Mouse (Mus musculus): ENCODE data around the gene Cyp27a1. TPM values are rescaled to one million over a fixed set of nuclear protein-coding genes. Genes with fewer than 3 reads are reported as not detected.

Gene Cyp27a1
- polyA plus RNA-seq, 1 experiment from 2014 or later: 7.7 TPM

DNA sequence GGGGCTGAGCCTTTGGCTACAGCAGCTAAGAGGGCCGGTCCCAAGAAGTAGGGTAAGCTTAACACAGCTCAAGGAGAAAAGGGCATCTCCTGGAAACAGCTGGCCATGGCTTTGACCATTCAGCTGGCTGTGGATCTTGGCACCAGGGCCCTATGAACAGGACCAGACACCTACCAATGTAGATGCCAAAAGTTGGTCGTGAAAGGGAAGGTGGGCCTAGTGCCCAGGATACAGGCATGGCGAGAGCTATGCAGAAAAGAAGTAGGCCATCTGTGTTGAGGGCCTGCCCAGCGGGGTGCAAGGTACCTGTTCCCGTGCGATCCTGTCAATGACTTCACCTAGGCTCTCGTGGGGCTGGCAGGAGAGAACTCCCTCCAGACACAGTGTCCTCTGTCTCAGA, 27.5 kb downstream of the Cyp27a1 start:
- Histone ChIP-seq H3K9ac (replicated peaks; ENCODE audit: low read length) (no peak overlapping the region), H3K9me3 (ENCODE audit: low read length) (no peaks in the 10 kb centered on the region), H3K4me2 (replicated peaks; ENCODE audit: low read depth, low read length) (no peak overlapping the region), H3K27me3 (ENCODE audit: insufficient read depth, low read length) (no peaks in the 10 kb centered on the region), H3K27ac (ENCODE audit: low read length) (no peak overlapping the region), H3K36me3 (ENCODE audit: insufficient read depth, low read length) (no peaks in the 10 kb centered on the region), H3K4me3 (ENCODE audit: low read length) (no peak overlapping the region), H3K4me1 (ENCODE audit: insufficient read depth, low read length) (no peaks in the 10 kb centered on the region)
- WGBS: 73% methylated on average over 7 of the region's 7 CpGs
- no peak for ATAC-seq (ENCODE audit: low FRiP score, low TSS enrichment)

DNA sequence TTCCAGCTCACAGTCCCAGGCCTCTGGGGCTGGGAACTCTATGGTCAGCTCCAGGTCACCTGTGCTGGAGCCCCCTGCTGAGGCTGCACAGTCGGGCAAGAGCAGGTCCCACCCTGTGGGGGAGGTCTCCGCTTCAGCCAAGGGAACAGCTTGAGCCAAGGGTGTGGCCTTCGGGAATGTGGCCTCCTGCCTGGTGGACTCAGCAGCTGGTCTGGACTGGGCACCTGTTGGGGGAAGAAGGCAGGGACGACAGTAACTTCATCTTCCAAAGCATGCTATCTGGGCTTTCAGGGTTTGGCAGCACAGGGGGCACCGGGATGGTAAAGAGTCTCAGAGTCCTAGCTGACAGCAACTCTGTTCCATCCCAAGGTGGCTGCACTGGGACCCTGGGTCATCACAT, 34.0 kb downstream of the Cyp27a1 start:
- Histone ChIP-seq H3K4me2 (replicated peaks; ENCODE audit: low read depth, low read length) (no peak overlapping the region), H3K27me3 (ENCODE audit: insufficient read depth, low read length) (no peaks in the 10 kb centered on the region), H3K9ac (replicated peaks; ENCODE audit: low read length) (no peak overlapping the region), H3K9me3 (ENCODE audit: low read length) (no peaks in the 10 kb centered on the region), H3K36me3 (ENCODE audit: insufficient read depth, low read length) (no peaks in the 10 kb centered on the region), H3K4me3 (ENCODE audit: low read length) (no peak overlapping the region), H3K27ac (ENCODE audit: low read length) (no peak overlapping the region), H3K4me1 (ENCODE audit: insufficient read depth, low read length) (no peaks in the 10 kb centered on the region; the same call in 1 of the 2 replicates)
- no peak for ATAC-seq (ENCODE audit: low FRiP score, low TSS enrichment)
- 69% methylated on average over 5 of the region's 5 CpGs for WGBS

- ATAC-seq (ENCODE audit: low FRiP score, low TSS enrichment): peak; percentile 71; the same call in 1 of the 2 replicates
- Histone ChIP-seq H3K36me3 (ENCODE audit: insufficient read depth, low read length) (no peaks in the 10 kb centered on the region), H3K4me1 (ENCODE audit: insufficient read depth, low read length) (no peaks in the 10 kb centered on the region; the same call in 1 of the 2 replicates), H3K27me3 (ENCODE audit: insufficient read depth, low read length) (no peaks in the 10 kb centered on the region), H3K4me2 (replicated peaks; ENCODE audit: low read depth, low read length) (peak within 1 kb of the TSS; percentile 51), H3K9ac (replicated peaks; ENCODE audit: low read length) (peak within 1 kb of the TSS; percentile 42), H3K27ac (ENCODE audit: low read length) (no peak within 1 kb of the TSS), H3K9me3 (ENCODE audit: low read length) (no peaks in the 10 kb centered on the region), H3K4me3 (ENCODE audit: low read length) (peak within 1 kb of the TSS; percentile 30)
- WGBS: 9% methylated on average over 30 of the region's 30 CpGs
These were observed 35.4 kb downstream of the Cyp27a1 start, which contains the start of gene Prkag3 for GRCm38 (mm10) chr1:74748643-74749271. Prkag3 (minus strand) TSS chr1:74749221.

DNA sequence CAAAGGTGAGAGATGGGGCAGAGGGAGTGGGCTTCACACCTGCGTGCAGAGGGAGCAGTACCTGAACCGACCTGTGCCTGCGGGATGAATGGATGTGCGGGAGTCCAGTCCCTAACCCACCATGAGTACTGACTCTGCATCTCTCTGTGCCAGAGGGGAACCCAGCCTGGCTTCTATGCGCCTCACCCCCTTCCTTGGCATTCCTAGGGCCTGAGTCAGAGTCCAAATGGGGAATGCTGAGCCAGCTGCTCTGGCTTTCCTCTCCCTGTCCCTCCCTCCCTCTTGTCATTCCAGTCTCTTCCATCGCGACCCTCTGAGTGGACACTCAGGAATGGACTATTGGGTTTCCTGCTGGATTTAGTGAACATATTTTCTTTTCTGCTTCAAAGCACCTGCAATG, 35.9 kb downstream of the Cyp27a1 start:
- Histone ChIP-seq H3K36me3 (ENCODE audit: insufficient read depth, low read length) (no peaks in the 10 kb centered on the region), H3K9ac (replicated peaks; ENCODE audit: low read length) (no peak overlapping the region), H3K4me1 (ENCODE audit: insufficient read depth, low read length) (peaks cover 2% of the 10 kb centered on the region), H3K9me3 (ENCODE audit: low read length) (no peaks in the 10 kb centered on the region), H3K4me3 (ENCODE audit: low read length) (no peak overlapping the region), H3K27me3 (ENCODE audit: insufficient read depth, low read length) (no peaks in the 10 kb centered on the region), H3K4me2 (replicated peaks; ENCODE audit: low read depth, low read length) (peak overlapping the region; percentile 51; the same call in 1 of the 2 replicates), H3K27ac (ENCODE audit: low read length) (no peak overlapping the region)
- WGBS: 50% methylated on average over 7 of the region's 7 CpGs
- peak; percentile 79 for ATAC-seq (ENCODE audit: low FRiP score, low TSS enrichment)

DNA sequence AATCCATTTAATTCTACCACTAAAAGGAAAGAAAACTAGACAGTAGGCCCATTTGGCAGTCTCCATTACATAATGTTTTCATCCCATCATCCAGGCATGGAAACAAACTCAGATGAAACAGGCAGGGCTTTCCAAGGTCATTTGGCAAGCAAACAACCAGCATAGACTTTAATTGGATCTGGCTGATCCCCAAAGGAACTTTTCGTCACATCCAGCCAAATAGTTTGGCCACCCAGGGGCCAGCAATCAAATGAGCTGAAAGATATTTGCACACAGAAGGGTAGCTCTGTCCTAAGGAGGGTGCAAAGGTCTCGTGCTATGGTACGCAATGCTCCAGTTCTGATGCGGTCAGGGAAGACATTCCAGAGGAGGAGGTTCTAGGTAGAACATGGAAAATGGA, 37.3 kb downstream of the Cyp27a1 start:
- no peak overlapping the region for H3K4me2 ChIP-seq (replicated peaks; ENCODE audit: low read depth, low read length)
- 78% methylated on average over 4 of the region's 4 CpGs for WGBS
- H3K9ac ChIP-seq (replicated peaks; ENCODE audit: low read length): no peak overlapping the region
- H3K27me3 ChIP-seq (ENCODE audit: insufficient read depth, low read length): no peaks in the 10 kb centered on the region
- ATAC-seq (ENCODE audit: low FRiP score, low TSS enrichment): no peak
- no peaks in the 10 kb centered on the region for H3K9me3 ChIP-seq (ENCODE audit: low read length)
- H3K27ac ChIP-seq (ENCODE audit: low read length): no peak overlapping the region
- H3K4me1 ChIP-seq (ENCODE audit: insufficient read depth, low read length): peaks cover 7% of the 10 kb centered on the region
- no peak overlapping the region for H3K4me3 ChIP-seq (ENCODE audit: low read length)
- no peaks in the 10 kb centered on the region for H3K36me3 ChIP-seq (ENCODE audit: insufficient read depth, low read length)

- Histone ChIP-seq H3K9ac (replicated peaks; ENCODE audit: low read length) (no peak overlapping the region), H3K27me3 (ENCODE audit: insufficient read depth, low read length) (no peaks in the 10 kb centered on the region), H3K4me2 (replicated peaks; ENCODE audit: low read depth, low read length) (no peak overlapping the region), H3K27ac (ENCODE audit: low read length) (no peak overlapping the region), H3K4me1 (ENCODE audit: insufficient read depth, low read length) (peaks cover 7% of the 10 kb centered on the region), H3K9me3 (ENCODE audit: low read length) (no peaks in the 10 kb centered on the region), H3K36me3 (ENCODE audit: insufficient read depth, low read length) (no peaks in the 10 kb centered on the region), H3K4me3 (ENCODE audit: low read length) (no peak overlapping the region)
- ATAC-seq (ENCODE audit: low FRiP score, low TSS enrichment): no peak
- WGBS: 80% methylated on average over 8 of the region's 8 CpGs
These were observed 38.8 kb downstream of the Cyp27a1 start for GRCm38 (mm10) chr1:74752150-74752549.

DNA sequence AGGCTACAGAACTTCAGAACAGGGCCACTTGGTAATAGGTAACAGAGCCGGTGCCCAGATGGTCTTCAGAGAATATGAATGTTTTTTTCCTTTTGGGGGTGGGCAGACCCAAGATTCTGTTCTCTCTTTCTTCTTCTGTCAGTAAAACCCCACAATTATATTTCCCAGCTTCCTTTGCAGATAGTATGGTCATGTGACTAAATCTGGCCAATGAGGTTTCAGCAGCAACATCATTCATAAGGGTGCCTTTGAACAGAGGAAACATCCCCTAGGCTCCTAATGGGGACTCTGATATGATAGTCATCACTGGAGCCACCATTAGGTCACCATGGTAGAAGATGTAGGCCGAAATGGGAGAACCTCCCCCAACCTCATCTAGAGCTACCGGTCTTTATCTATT, 39.5 kb downstream of the Cyp27a1 start:
- no peak for ATAC-seq (ENCODE audit: low FRiP score, low TSS enrichment)
- H3K4me2 ChIP-seq (replicated peaks; ENCODE audit: low read depth, low read length): no peak overlapping the region
- 93% methylated on average over 3 of the region's 3 CpGs for WGBS

DNA sequence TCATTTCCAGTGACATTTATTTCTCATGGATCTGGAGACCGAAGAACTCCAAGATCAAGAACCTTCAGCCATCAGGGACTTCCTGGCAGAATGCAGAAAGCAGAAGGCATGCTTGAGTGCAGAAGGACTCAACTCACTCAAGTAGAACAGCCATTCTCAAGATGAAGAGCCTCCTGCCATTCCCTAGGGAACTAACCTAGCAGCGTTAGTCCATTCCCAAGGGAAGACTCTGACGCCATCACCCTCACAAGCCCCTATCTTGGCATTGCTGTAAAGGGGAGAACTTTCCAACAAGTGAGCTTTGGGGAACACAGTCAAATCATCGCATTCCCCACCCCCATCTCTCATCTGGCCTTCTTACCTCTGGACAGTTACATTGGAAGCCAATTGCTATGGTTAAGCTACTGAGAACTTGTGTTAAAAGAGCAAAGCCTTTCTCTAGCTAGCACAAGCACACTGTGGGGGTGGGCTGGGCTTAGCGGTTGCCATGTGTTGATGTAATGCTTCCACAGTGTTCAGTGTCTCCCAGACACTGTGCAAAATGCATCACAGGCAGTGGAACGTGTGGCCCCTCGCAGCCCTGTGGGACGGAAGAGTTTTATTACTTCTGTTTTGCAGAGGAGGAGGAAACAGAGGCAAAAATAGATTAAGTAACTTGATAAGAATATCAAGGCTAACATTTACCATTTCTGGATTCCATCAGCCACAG, 40.0 kb downstream of the Cyp27a1 start:
- H3K4me1 ChIP-seq (ENCODE audit: insufficient read depth, low read length): peaks cover 7% of the 10 kb centered on the region
- H3K9ac ChIP-seq (replicated peaks; ENCODE audit: low read length): no peak overlapping the region
- no peak for ATAC-seq (ENCODE audit: low FRiP score, low TSS enrichment)

More for the DNA sequence above, 39.5 kb downstream of the Cyp27a1 start:
- Histone ChIP-seq H3K4me3 (ENCODE audit: low read length) (no peak overlapping the region), H3K36me3 (ENCODE audit: insufficient read depth, low read length) (no peaks in the 10 kb centered on the region), H3K9me3 (ENCODE audit: low read length) (no peaks in the 10 kb centered on the region), H3K9ac (replicated peaks; ENCODE audit: low read length) (no peak overlapping the region), H3K4me1 (ENCODE audit: insufficient read depth, low read length) (peaks cover 7% of the 10 kb centered on the region), H3K27ac (ENCODE audit: low read length) (no peak overlapping the region), H3K27me3 (ENCODE audit: insufficient read depth, low read length) (no peaks in the 10 kb centered on the region)

DNA sequence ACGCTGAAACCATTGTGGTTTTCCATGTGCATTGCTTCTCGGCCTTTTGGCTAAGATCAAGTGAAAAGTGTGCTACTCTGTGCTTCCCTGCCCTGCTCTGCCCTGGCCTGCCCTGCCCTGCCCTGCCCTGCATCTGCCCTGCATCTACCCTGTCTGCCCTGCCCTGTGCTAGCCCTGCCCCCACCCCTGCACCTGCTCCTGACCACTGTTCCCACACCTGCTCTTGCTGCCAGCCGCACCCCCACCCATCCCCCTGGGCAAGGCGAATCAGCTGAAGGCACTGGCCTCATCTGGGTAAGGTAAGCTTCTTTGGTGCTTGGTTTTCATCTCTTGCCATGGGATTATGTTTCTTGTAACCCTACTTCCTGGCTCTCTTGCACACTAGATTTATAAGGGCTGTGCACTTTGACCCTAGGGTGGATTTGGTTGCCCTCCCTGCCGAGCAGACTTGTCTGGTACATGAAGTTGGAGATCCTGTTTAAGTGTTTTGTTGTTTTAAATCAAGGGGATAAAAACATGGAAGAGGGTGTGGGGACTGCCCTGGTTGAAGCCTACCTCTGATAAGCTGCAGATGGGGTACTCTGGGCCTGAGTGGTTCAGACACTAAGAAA, 40.9 kb downstream of the Cyp27a1 start:
- H3K27me3 ChIP-seq (ENCODE audit: insufficient read depth, low read length): no peaks in the 10 kb centered on the region
- ATAC-seq (ENCODE audit: low FRiP score, low TSS enrichment): 0 out of 2 replicates have a peak, but pooled peaks have one; percentile 34
- H3K4me2 ChIP-seq (replicated peaks; ENCODE audit: low read depth, low read length): no peak overlapping the region
- 37% methylated on average over 5 of the region's 5 CpGs for WGBS
- H3K9ac ChIP-seq (replicated peaks; ENCODE audit: low read length): no peak overlapping the region
- H3K27ac ChIP-seq (ENCODE audit: low read length): no peak overlapping the region
- no peaks in the 10 kb centered on the region for H3K36me3 ChIP-seq (ENCODE audit: insufficient read depth, low read length)
- H3K4me1 ChIP-seq (ENCODE audit: insufficient read depth, low read length): peaks cover 7% of the 10 kb centered on the region
- no peaks in the 10 kb centered on the region for H3K9me3 ChIP-seq (ENCODE audit: low read length)
- no peak overlapping the region for H3K4me3 ChIP-seq (ENCODE audit: low read length)

More for the DNA sequence above, 40.0 kb downstream of the Cyp27a1 start:
- H3K27ac ChIP-seq (ENCODE audit: low read length): no peak overlapping the region
- no peaks in the 10 kb centered on the region for H3K27me3 ChIP-seq (ENCODE audit: insufficient read depth, low read length)
- no peak overlapping the region for H3K4me3 ChIP-seq (ENCODE audit: low read length)
- 71% methylated on average over 8 of the region's 8 CpGs for WGBS
- H3K36me3 ChIP-seq (ENCODE audit: insufficient read depth, low read length): no peaks in the 10 kb centered on the region
- no peaks in the 10 kb centered on the region for H3K9me3 ChIP-seq (ENCODE audit: low read length)
- no peak overlapping the region for H3K4me2 ChIP-seq (replicated peaks; ENCODE audit: low read depth, low read length)

DNA sequence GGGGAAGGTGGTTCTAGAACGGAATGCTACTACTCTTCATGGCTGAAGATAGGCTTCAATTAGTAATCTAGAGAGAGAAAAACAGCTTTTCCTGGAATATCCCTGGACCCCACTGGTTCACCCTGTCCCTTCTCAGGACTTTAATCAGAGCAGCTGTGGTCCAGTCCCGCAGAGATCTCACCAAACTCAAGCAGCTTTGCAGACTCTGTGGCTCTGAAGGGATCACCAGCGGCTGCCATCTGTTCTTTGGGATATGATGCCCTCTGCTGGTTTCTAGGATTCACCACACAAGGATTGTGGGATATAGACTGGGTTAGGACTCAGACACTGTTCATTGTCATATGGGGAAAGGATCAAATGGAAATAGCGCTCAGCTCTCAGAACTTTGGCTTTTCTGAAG, 46.4 kb downstream of the Cyp27a1 start:
- H3K27me3 ChIP-seq (ENCODE audit: insufficient read depth, low read length): peaks cover 9% of the 10 kb centered on the region; the same call in 1 of the 2 replicates
- H3K36me3 ChIP-seq (ENCODE audit: insufficient read depth, low read length): no peaks in the 10 kb centered on the region
- no peaks in the 10 kb centered on the region; the same call in 1 of the 2 replicates for H3K4me1 ChIP-seq (ENCODE audit: insufficient read depth, low read length)
- H3K9me3 ChIP-seq (ENCODE audit: low read length): no peaks in the 10 kb centered on the region
- no peak overlapping the region for H3K4me2 ChIP-seq (replicated peaks; ENCODE audit: low read depth, low read length)
- H3K27ac ChIP-seq (ENCODE audit: low read length): no peak overlapping the region
- no peak for ATAC-seq (ENCODE audit: low FRiP score, low TSS enrichment)
- WGBS: 26% methylated on average over 4 of the region's 4 CpGs
- no peak overlapping the region for H3K9ac ChIP-seq (replicated peaks; ENCODE audit: low read length)
- H3K4me3 ChIP-seq (ENCODE audit: low read length): no peak overlapping the region
